Comparison of ENCODE assay signal across 10 mouse cellular contexts in the genomic region with DNA sequence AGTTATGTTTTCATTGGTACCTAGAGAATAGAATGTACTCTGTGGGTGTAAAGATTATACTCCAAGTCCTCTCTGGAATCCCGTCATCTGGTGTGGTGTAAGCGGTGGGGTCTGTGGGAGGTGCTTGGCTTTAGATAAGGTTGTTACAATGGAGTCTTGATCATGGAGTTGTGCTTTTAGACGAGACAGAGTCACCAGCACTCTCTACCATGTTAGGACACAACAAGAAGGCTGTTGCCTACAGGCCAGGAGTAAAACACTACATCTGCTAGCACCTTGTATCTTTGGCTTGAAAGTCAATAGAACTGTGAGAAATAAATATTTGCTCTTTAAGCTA. TPM values are rescaled to one million over a fixed set of nuclear protein-coding genes. Genes with fewer than 3 reads are reported as not detected.
DNase-seq lines count a peak whose midpoint lies in the region; ATAC-seq lines count a peak whose summit lies in the region.
"Had no signal": no experiment of that assay in that cellular context is flagged by ENCODE, and none has a peak within 500 bp of the region (broad histone marks: within the 10 kb centered on the region; RNA-seq: fewer than 3 reads in every experiment).

No protein-coding gene starts in this region.

- ATAC-seq in erythroblast, adult 5-6 weeks (replicated peaks; ENCODE audit: low FRiP score, poor library complexity, severe bottlenecking) = no peak
- ATAC-seq in kidney, embryonic 16.5 days (ENCODE audit: low FRiP score, low TSS enrichment) = no peak
- ATAC-seq in liver, embryonic 15.5 days (ENCODE audit: insufficient read depth) = 0 out of 2 replicates have a peak, but pooled peaks have one; percentile 38

- 45% methylated on average over 3 of the region's 3 CpGs for WGBS in kidney, embryonic 16.5 days
- 16% methylated on average over 3 of the region's 3 CpGs for WGBS in liver, embryonic 15.5 days (ENCODE audit: insufficient replicate concordance)

- no peak overlapping the region for H3K9ac ChIP-seq in kidney, embryonic 16.5 days (replicated peaks; ENCODE audit: low read length)
- H3K9ac ChIP-seq in liver, embryonic 15.5 days = no peak overlapping the region

- H3K27ac ChIP-seq in kidney, embryonic 16.5 days (ENCODE audit: low read length) = peak overlapping the region; percentile 92
- peak overlapping the region; percentile 38 for H3K27ac ChIP-seq in liver, embryonic 15.5 days (replicated peaks)

- no peaks in the 10 kb centered on the region for H3K27me3 ChIP-seq in erythroblast, embryonic 14.5 days (ENCODE audit: control insufficient read depth)
- no peaks in the 10 kb centered on the region for H3K27me3 ChIP-seq in kidney, embryonic 16.5 days (ENCODE audit: insufficient read depth, low read length)
- no peaks in the 10 kb centered on the region for H3K27me3 ChIP-seq in liver, embryonic 15.5 days

- no peak overlapping the region for H3K4me2 ChIP-seq in kidney, embryonic 16.5 days (replicated peaks; ENCODE audit: low read depth, low read length)
- peak overlapping the region; percentile 70 for H3K4me2 ChIP-seq in liver, embryonic 15.5 days

- peaks cover 35% of the 10 kb centered on the region for H3K4me1 ChIP-seq in erythroblast, embryonic 14.5 days (ENCODE audit: control insufficient read depth)
- peaks cover 58% of the 10 kb centered on the region for H3K4me1 ChIP-seq in kidney, embryonic 16.5 days (ENCODE audit: insufficient read depth, low read length)
- peaks cover 68% of the 10 kb centered on the region for H3K4me1 ChIP-seq in liver, embryonic 15.5 days (replicated peaks)

- H3K4me3 ChIP-seq in erythroblast, embryonic 14.5 days (replicated peaks) = peak overlapping the region; percentile 59
- H3K4me3 ChIP-seq in kidney, embryonic 16.5 days (ENCODE audit: low read length) = no peak overlapping the region
- H3K4me3 ChIP-seq in liver, embryonic 15.5 days (replicated peaks) = peak overlapping the region; percentile 48; the same call in 1 of the 2 replicates

- DNase-seq in kidney, postnatal 14 days = no peak
- DNase-seq in CD4-positive helper T cell, adult 2 months (ENCODE audit: low read depth, low spot score) = peak; percentile 42
- no peak for DNase-seq in cerebellum, postnatal 10 days
- no peak for DNase-seq in right cerebral cortex, postnatal 4 days
- DNase-seq: cerebellum, postnatal 36 days had no signal

- H3K9me3 ChIP-seq in erythroblast, embryonic 14.5 days (ENCODE audit: control insufficient read depth, low read length) = no peaks in the 10 kb centered on the region
- no peaks in the 10 kb centered on the region for H3K9me3 ChIP-seq in kidney, embryonic 16.5 days (ENCODE audit: low read length)
- no peaks in the 10 kb centered on the region for H3K9me3 ChIP-seq in liver, embryonic 15.5 days (replicated peaks)

- H3K36me3 ChIP-seq in erythroblast, embryonic 14.5 days (ENCODE audit: control insufficient read depth) = no peaks in the 10 kb centered on the region
- H3K36me3 ChIP-seq in kidney, embryonic 16.5 days (ENCODE audit: insufficient read depth, low read length) = no peaks in the 10 kb centered on the region
- H3K36me3 ChIP-seq in liver, embryonic 15.5 days (replicated peaks) = no peaks in the 10 kb centered on the region

RNA-seq across cellular contexts. Expression of gene Ldhd, which starts 33.7 kb away (rescaled TPM):
- polyA plus RNA-seq in erythroblast, embryonic 14.5 days (2012) = not detected in 2 replicates
- total RNA-seq in erythroblast, adult 5-6 weeks (2015; ENCODE audit: low replicate concordance) = not detected in 2 replicates
- total RNA-seq in erythroblast, adult 5-6 weeks (2017; ENCODE audit: low replicate concordance) = 0.42 TPM in 1 of 2 replicates, not detected in the other
- polyA plus RNA-seq in kidney, embryonic 16.5 days (2015; fragmentation: Nextera tagmentation; extraction: Ambion mirVana) = 2.3 and 2.8 TPM in 2 replicates
- polyA plus RNA-seq in liver, embryonic 15.5 days (2015; fragmentation: Nextera tagmentation; extraction: Ambion mirVana) = 0.22 and 0.31 TPM in 2 replicates
- total RNA-seq: neutrophil, adult 5-6 weeks had no signal

RNA-seq across cellular contexts. Expression of gene Zfp1, which starts 46.7 kb away (rescaled TPM):
- 0.03 and 0.17 TPM in 2 replicates for polyA plus RNA-seq in erythroblast, embryonic 14.5 days (2012)
- total RNA-seq in erythroblast, adult 5-6 weeks (2015; ENCODE audit: low replicate concordance) = 1.2 and 3.3 TPM in 2 replicates
- total RNA-seq in erythroblast, adult 5-6 weeks (2017; ENCODE audit: low replicate concordance) = 1.3 TPM in 1 of 2 replicates, not detected in the other
- polyA plus RNA-seq in kidney, embryonic 16.5 days (2015; fragmentation: Nextera tagmentation; extraction: Ambion mirVana) = 20.5 and 23.1 TPM in 2 replicates
- 4.0 and 4.9 TPM in 2 replicates for polyA plus RNA-seq in liver, embryonic 15.5 days (2015; fragmentation: Nextera tagmentation; extraction: Ambion mirVana)
